Mouse (Mus musculus): ENCODE data around the gene Cuedc2.

Cuedc2 gene

GRCm38 (mm10) chr19:46338331-46338936 lies at the start of gene Cuedc2:
Cuedc2 (minus strand) TSS chr19:46338702.
- DNase-seq (ENCODE audit: low read depth, low spot score) = peak; percentile 97

- no peak for DNase-seq (ENCODE audit: low read depth, low spot score)
Observed at GRCm38 (mm10) chr19:46382275-46382674, 43.8 kb upstream of the Cuedc2 start.

GRCm38 (mm10) chr19:46375891-46376290 lies 37.4 kb upstream of the Cuedc2 start:
- DNase-seq (ENCODE audit: low read depth, low spot score) = no peak

GRCm38 (mm10) chr19:46375489-46375888 lies 37.0 kb upstream of the Cuedc2 start:
- DNase-seq (ENCODE audit: low read depth, low spot score) = no peak

- no peak for DNase-seq (ENCODE audit: low read depth, low spot score)
Observed at GRCm38 (mm10) chr19:46374477-46375088, 36.1 kb upstream of the Cuedc2 start.

- DNase-seq (ENCODE audit: low read depth, low spot score) = no peak
Observed at GRCm38 (mm10) chr19:46369204-46369603, 30.7 kb upstream of the Cuedc2 start.

GRCm38 (mm10) chr19:46367798-46368590 lies 29.5 kb upstream of the Cuedc2 start:
- peak; percentile 78 for DNase-seq (ENCODE audit: low read depth, low spot score)

GRCm38 (mm10) chr19:46363294-46364009 lies 24.9 kb upstream of the Cuedc2 start:
- no peak for DNase-seq (ENCODE audit: low read depth, low spot score)

GRCm38 (mm10) chr19:46362104-46362503 lies 23.6 kb upstream of the Cuedc2 start:
- DNase-seq (ENCODE audit: low read depth, low spot score) = no peak

- no peak for DNase-seq (ENCODE audit: low read depth, low spot score)
Observed at GRCm38 (mm10) chr19:46358381-46358780, 19.9 kb upstream of the Cuedc2 start.

GRCm38 (mm10) chr19:46357344-46358280 lies 19.1 kb upstream of the Cuedc2 start:
- no peak for DNase-seq (ENCODE audit: low read depth, low spot score)

- peak; percentile 88 for DNase-seq (ENCODE audit: low read depth, low spot score)
Observed at GRCm38 (mm10) chr19:46356701-46357138, 18.2 kb upstream of the Cuedc2 start.

- no peak for DNase-seq (ENCODE audit: low read depth, low spot score)
Observed at GRCm38 (mm10) chr19:46350168-46350932, 11.8 kb upstream of the Cuedc2 start, which contains the start of gene 2310034G01Rik. 2310034G01Rik (minus strand) TSS chr19:46350302.

- DNase-seq (ENCODE audit: low read depth, low spot score) = no peak
Observed at GRCm38 (mm10) chr19:46349550-46349949, 11.0 kb upstream of the Cuedc2 start.

- DNase-seq (ENCODE audit: low read depth, low spot score) = peak; percentile 93
Observed at GRCm38 (mm10) chr19:46348761-46349458, 10.4 kb upstream of the Cuedc2 start.

GRCm38 (mm10) chr19:46347936-46348668 lies 9.6 kb upstream of the Cuedc2 start:
- no peak for DNase-seq (ENCODE audit: low read depth, low spot score)

- no peak for DNase-seq (ENCODE audit: low read depth, low spot score)
Observed at GRCm38 (mm10) chr19:46347146-46347545, 8.6 kb upstream of the Cuedc2 start.

- DNase-seq (ENCODE audit: low read depth, low spot score) = no peak
Observed at GRCm38 (mm10) chr19:46344710-46345419, 6.4 kb upstream of the Cuedc2 start.
